Mouse (Mus musculus) gastrocnemius, postnatal 14 days (tissue): Measurements from ENCODE around the gene Fam57b. TPM values are rescaled to one million over a fixed set of nuclear protein-coding genes. Genes with fewer than 3 reads are reported as not detected.

Source experiments
- DNase-seq: peaks from one replicate; pipeline ENCODE4 v3.0.0; 2021; ENCODE audit warnings: mixed read lengths
- intact Hi-C: fragments of 180-260 bp; cut with DNase I; formaldehyde crosslinking; loops from one replicate; pipeline ENCODE4 v1.15.1; 2025; ENCODE audit warnings: low total_unique reads
- total RNA-seq, 2 experiments: library from RNA; stranded (reverse); gene quantifications; 2 replicates each; pipeline ENCODE4 v1.2.3; 2021

Gene Fam57b
- total RNA-seq, 2 experiments from 2014 or later = 12.5 to 14.2 TPM

DNA sequence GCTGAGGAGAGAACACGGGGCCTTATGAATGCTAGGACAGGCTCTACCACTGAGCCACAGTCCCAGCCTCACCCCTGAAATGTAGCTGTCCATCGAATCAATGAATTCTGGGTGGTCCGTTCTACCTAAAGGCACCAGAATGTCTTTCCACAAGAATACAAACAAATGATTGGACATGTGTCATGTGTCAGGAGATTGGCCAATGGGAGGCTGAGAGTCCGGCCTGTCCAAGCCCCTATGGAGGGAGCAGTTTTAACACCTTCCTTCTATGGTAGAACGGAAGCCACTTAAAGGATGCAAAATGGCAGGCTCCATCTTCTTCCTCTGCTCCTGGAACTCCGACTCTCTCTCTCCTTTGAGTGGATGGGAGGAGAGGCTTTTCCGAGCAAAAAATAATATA lies 20.1 kb downstream of the Fam57b start:
- DNase-seq = no peak
- intact Hi-C loops = no loop called here

GRCm38 (mm10) chr7:126818818-126819217 lies 21.4 kb downstream of the Fam57b start:
- intact Hi-C loops = no loop called here
- no peak for DNase-seq

DNA sequence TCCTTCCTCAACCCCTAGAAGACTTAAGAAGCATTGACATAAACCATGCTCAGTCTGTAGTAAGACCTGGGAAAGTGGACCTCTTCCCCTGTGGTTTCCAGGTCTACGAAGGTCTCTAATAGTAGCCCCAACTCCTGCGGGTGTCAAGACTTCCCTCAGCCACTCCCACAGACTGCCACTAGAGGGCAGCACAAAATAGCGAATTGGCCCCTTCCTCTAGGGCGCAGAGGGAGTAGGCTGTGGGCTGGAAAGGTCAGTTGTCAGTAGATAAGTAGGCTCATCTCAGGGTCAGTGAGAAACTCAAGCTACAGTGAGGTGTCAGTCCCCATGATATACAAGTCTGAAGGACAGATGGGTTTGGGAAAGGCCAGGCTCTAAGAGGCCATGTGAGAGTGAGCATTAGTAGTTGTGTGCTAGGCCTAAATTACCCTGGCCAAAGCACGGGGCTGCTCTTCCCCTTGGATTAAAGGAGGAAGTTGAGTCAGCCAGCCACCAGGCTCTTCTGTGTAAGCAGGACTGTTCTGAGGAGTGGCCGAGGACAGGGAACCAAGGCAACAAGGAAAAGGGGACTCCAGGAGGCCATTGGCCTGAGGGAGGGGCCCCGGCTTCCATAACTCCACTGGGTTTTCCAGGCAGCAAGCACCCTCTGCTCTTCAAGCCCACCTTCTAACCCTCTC lies 24.5 kb downstream of the Fam57b start:
- DNase-seq = peak; percentile 82
- intact Hi-C loops = loop anchor here (5.0 kb wide), 3 partner anchors 35 to 285 kb away; no protein-coding TSS in a partner anchor

DNA sequence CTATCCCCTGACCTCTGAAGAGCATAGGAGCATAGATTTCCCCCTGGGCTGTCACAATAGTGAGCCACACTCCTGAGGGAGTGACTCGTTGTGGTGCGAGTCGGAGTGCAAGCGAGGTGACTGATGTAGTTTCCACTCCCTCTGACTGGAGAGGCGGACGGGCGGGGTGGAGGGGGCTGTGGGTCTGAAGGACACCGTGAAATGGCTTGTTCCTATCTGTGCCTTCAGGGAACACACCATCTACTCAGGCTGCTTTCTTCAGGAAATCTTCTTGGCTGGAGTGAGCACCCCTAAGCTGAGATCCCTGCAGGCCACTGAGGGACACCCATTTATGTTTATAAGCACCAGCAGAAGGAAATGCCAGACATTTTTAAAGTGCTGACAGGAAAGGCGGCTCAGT lies 25.3 kb downstream of the Fam57b start:
- no peak for DNase-seq
- intact Hi-C loops = loop anchor here (5.0 kb wide), 3 partner anchors 35 to 285 kb away; no protein-coding TSS in a partner anchor

GRCm38 (mm10) chr7:126823202-126823711 lies 25.8 kb downstream of the Fam57b start:
- intact Hi-C loops = loop anchor here (5.0 kb wide), 3 partner anchors 34 to 284 kb away; no protein-coding TSS in a partner anchor
- no peak for DNase-seq

DNA sequence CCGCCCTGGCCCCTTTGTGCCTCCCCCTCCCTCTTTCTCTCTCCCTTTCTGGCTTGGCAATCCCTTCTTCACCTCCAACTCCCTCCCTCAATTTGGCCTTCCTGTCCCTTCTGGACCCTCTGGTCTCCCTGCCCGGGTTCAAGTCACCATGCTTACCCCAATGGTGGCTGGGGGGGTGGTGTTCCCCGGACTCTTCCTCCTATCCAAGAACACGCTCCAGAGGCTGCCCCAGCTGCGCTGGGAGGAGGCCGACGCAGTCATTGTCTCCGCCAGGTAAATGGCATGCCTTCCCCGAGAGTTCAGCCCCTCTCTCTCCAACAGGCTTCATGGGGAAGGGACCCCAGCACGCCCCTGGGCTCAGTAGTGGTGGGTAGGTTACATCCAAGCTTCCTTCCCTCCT lies 26.5 kb downstream of the Fam57b start:
- intact Hi-C loops = loop anchor here (5.0 kb wide), 3 partner anchors 33 to 283 kb away; no protein-coding TSS in a partner anchor
- DNase-seq = no peak

DNA sequence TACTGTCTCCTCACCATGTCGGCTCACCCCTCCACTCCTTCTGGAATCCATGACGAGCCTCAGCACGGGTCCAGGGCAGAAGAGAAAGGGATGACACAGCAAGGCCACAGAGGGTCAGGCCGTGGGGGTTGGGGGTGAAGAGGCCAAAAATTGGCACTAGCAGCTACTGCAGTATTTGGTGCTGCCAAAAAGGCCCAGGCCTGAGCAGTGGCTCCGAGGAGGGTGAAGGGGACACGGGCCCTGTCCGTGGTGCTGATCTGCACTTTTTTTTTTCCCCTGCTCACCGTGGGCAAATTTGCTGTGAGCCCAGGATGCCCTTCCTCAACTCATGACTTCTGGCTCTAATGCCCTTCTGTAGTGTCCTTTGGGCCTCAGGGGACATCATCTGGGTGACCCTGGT lies 27.9 kb downstream of the Fam57b start:
- intact Hi-C loops = loop anchor here (5.0 kb wide), 1 partner anchor 127 kb away; the partner anchor contains the start of gene Sez6l2
- no peak for DNase-seq

- no peak for DNase-seq
- intact Hi-C loops = loop anchor here (5.0 kb wide), 1 partner anchor 126 kb away; the partner anchor contains the start of gene Sez6l2
Measured at GRCm38 (mm10) chr7:126825952-126826351, 28.5 kb downstream of the Fam57b start.

GRCm38 (mm10) chr7:126831539-126831938 lies 34.1 kb downstream of the Fam57b start, which contains the start of gene 4930451I11Rik:
Gene 4930451I11Rik (minus strand): TSS chr7:126831639.
- no peak for DNase-seq
- intact Hi-C loops = loop anchor here (2.0 kb wide), 1 partner anchor 279 kb away; no protein-coding TSS in a partner anchor

- intact Hi-C loops = no loop called here
- DNase-seq = peak; percentile 73
Measured at GRCm38 (mm10) chr7:126832036-126832598, 34.6 kb downstream of the Fam57b start.

- intact Hi-C loops = no loop called here
Measured at GRCm38 (mm10) chr7:126833294-126833693, 35.8 kb downstream of the Fam57b start.

GRCm38 (mm10) chr7:126843276-126843675 lies 45.8 kb downstream of the Fam57b start:
- no peak for DNase-seq
- intact Hi-C loops = no loop called here

More at GRCm38 (mm10) chr7:126833294-126833693, 35.8 kb downstream of the Fam57b start:
- DNase-seq = no peak

- no peak for DNase-seq
- intact Hi-C loops = no loop called here
Measured at GRCm38 (mm10) chr7:126845516-126845915, 48.0 kb downstream of the Fam57b start.

DNA sequence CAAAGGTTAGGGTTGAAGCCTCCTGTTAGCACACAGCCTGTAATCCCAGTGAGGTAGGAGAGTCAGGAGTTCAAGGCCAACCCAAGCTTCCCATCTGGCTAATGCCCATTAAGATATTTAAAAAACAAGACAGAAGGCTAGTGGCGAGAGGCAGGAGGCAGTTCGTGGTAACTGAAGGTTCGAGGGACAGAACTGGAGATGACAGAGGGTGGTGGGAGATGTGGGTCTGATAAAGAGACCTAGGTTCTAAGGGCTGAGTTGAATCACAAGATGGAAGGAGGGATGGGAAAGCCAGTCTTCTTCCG lies 49.6 kb downstream of the Fam57b start, which contains the start of gene Doc2a:
Gene Doc2a (plus strand): TSS at position 301 of the 305 bp plus-strand sequence.
- DNase-seq = no peak
- intact Hi-C loops = no loop called here

GRCm38 (mm10) chr7:126847421-126848398 lies 50.2 kb downstream of the Fam57b start:
- DNase-seq = no peak
- intact Hi-C loops = no loop called here

DNA sequence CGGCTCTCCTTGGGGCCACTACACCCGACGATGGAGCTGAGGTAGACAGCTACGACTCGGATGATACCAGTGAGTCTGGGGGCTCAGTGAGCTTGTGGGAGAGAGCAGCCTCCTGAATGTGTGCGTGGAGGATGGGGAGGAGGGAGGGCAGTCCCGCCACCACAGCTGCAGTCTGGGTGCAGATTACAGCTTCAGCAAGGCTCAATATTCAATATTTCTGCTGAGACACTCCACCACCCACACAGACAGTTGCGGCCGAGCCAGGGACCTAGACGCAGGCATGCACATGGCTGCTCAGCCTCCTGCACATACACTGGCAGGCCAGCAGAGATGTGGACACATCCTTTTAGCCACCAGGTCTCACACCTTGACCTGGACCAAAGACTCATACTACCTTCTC lies 51.3 kb downstream of the Fam57b start:
- no peak for DNase-seq
- intact Hi-C loops = no loop called here

DNA sequence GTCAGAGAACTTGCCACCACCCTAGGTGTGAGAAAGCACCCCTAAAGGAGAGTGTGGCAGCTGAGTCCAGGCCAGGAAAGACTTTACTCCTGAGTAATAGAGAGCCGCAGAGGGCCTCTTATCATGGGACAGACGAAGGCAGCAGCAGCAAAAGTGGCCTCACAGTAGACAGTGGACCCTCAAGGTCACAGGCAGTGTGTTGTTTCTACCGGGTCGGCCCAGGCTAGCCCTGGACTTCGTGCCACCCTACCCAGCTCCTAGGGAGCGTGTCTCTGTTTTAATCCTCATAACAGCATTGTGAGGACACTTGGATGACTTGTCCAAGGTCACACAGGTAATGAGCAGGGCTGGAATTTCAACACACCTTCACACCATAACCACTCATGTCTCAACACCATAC lies 52.7 kb downstream of the Fam57b start:
- no peak for DNase-seq

GRCm38 (mm10) chr7:126851192-126851591 lies 53.7 kb downstream of the Fam57b start:
- DNase-seq = no peak
- intact Hi-C loops = no loop called here

More for the DNA sequence above, 52.7 kb downstream of the Fam57b start:
- intact Hi-C loops = no loop called here

DNA sequence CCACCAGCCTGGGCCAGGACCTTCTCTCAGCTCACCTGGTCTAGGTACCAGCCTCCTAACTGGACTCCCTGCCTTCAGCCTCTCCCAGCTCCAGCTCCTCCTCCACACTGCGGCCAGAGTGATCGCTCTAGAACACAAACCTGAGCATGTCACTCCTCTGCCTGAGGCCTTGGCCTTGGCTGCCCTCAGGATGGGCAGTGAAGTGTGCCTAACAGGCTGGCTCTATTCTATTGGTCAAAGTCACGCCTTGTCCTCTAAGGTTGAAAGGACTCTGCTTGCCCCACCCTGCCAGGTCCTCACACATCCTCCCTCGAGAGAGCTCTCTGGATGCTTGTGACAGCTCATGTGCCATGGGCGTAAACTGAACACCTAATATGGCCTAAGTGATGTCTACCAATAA lies 56.0 kb downstream of the Fam57b start:
- no peak for DNase-seq
- intact Hi-C loops = no loop called here
